Mouse (Mus musculus) regulatory T cell (primary cell): ENCODE data around the gene Ly6c1.
"Not testable (repeated sequence)": the region's sequence is repeated elsewhere in the genome, so short reads cannot be mapped to it uniquely, and the experiment has no call there.

Source experiments
- in situ Hi-C: fragments of 300-600 bp; cut with MboI, MseI; formaldehyde crosslinking; loops from one replicate; pipeline ENCODE4 v1.15.1; 2025; ENCODE audit warnings: high pct_unique_total_duplicates

The Ly6c1 gene

GRCm38 (mm10) chr15:75048642-75049261, at the start of gene Ly6c1:
Gene Ly6c1, minus strand, starts transcription at chr15:75048830.
- in situ Hi-C loops, result loop anchor here (5.0 to 10.0 kb wide), 2 partner anchors 64 to 784 kb away; partner anchors contain the start of gene Ly6c2

GRCm38 (mm10) chr15:75088041-75088440, 39.4 kb upstream of the Ly6c1 start:
- in situ Hi-C loops, result not testable (repeated sequence)

DNA sequence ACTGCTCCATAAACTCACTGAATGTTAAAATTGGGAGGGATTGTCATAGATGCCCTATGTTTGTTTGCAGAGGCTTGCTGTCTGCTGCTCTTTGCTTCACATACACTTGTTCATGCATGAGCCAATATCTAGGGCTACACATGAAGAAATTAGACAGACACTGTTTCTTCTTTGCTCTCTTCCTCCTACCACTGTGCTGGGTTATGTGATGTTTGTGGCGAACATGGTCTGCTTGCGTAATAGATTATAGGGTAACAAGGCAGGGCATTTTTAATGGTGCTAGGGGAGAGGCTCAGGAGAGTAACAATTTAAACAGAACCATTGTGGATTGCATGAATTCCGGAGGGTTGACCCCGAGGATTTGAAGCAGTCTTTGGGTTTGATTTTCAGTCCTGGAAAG, 21.3 kb upstream of the Ly6c1 start:
- in situ Hi-C loops, result no loop called here

DNA sequence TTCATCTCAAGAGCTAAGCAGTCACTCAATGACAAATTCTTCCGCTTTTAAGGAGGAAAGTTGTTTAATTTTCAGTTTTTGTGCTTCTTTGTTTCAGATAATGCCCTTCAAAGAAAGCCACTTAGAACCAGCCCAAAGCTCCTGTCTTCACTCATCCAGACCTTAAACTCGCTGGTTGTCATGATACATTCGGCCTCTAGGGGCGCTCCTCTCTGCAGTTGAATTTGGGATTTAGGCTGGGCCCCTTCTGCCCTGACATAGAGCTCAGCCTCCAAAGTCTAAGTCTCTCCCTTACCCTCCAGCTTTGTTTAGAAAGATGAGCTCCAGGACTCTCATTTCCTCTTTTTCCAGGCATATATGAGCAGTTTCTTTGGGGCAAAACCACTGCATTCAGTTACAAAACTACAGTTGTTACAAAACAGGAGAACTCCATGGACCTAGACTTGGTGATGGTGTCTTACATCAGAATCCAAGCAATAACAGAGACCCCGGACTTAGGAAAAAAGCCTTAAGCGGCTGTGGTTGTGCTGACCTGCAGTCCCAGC, 13.5 kb upstream of the Ly6c1 start:
- in situ Hi-C loops, result loop anchor here (5.0 kb wide), 1 partner anchor 90 kb away; no protein-coding TSS in a partner anchor

GRCm38 (mm10) chr15:75060505-75060904, 11.9 kb upstream of the Ly6c1 start:
- in situ Hi-C loops, result loop anchor here (5.0 kb wide), 1 partner anchor 88 kb away; no protein-coding TSS in a partner anchor

GRCm38 (mm10) chr15:75055985-75056384, 7.4 kb upstream of the Ly6c1 start:
- in situ Hi-C loops, result loop anchor here (5.0 kb wide), 1 partner anchor 49 kb away; no protein-coding TSS in a partner anchor

- in situ Hi-C loops, result loop anchor here (5.0 kb wide), 1 partner anchor 48 kb away; no protein-coding TSS in a partner anchor
Observed at GRCm38 (mm10) chr15:75055425-75055824, 6.8 kb upstream of the Ly6c1 start.

- in situ Hi-C loops, result not testable (repeated sequence)
Observed at GRCm38 (mm10) chr15:75052414-75052813, 3.8 kb upstream of the Ly6c1 start.

- in situ Hi-C loops, result not testable (repeated sequence)
Observed at GRCm38 (mm10) chr15:75051141-75051540, 2.5 kb upstream of the Ly6c1 start.

DNA sequence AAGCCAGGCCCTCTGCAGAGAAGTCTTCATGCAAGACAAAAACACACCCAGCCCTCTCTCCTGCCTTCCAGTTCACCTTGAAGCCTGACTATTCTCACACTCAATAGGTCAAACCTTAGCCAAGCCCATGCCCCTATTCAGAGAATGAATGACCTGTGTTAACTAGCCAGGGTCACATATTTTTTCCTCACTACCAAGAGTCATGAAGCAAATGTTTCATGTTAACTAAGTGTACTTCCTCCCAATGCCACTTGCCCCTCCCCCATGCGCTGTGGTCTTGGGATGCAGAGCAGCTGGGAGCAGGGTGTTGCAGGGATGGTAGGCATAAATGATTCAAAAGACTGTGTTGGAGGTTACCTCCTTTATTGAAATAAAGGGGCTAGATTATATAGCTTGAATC, 2.0 kb upstream of the Ly6c1 start:
- in situ Hi-C loops, result not testable (repeated sequence)

GRCm38 (mm10) chr15:75049811-75050210, 1.2 kb upstream of the Ly6c1 start:
- in situ Hi-C loops, result loop anchor here (5.0 to 10.0 kb wide), 2 partner anchors 62 to 785 kb away; partner anchors contain the start of gene Ly6c2

- in situ Hi-C loops, result loop anchor here (5.0 to 10.0 kb wide), 2 partner anchors 64 to 783 kb away; partner anchors contain the start of gene Ly6c2
Observed at GRCm38 (mm10) chr15:75047970-75048320, 685 bp downstream of the Ly6c1 start.

GRCm38 (mm10) chr15:75047313-75047969, 1.2 kb downstream of the Ly6c1 start:
- in situ Hi-C loops, result loop anchor here (5.0 to 10.0 kb wide), 2 partner anchors 65 to 783 kb away; partner anchors contain the start of gene Ly6c2

DNA sequence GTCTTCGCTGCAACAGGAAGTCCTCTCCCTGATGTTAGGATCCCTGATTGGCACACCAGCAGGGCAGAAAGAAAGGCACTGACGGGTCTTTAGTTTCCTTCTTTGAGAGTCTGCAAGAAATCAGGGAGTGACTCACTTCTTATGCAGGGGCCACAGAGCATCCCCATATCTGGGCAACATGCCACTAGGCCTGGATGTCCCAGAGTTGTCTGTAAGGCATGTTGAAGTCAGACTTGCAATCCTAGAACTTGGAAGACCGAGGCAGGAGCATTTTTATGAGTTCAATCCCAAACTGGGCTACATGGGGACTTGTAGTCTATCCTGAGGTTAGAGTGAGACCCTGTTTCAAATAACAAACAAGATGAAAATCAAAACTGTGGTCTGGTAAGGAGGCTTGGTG, 3.1 kb downstream of the Ly6c1 start:
- in situ Hi-C loops, result loop anchor here (5.0 to 10.0 kb wide), 2 partner anchors 67 to 781 kb away; partner anchors contain the start of gene Ly6c2

- in situ Hi-C loops, result loop anchor here (25.0 kb wide), 1 partner anchor 1284 kb away; no protein-coding TSS in a partner anchor
Observed at GRCm38 (mm10) chr15:75021020-75021759, 27.4 kb downstream of the Ly6c1 start.

- in situ Hi-C loops, result loop anchor here (25.0 kb wide), 1 partner anchor 1282 kb away; no protein-coding TSS in a partner anchor
Observed at GRCm38 (mm10) chr15:75019446-75019845, 29.2 kb downstream of the Ly6c1 start.
